Mouse (Mus musculus) erythroblast, embryonic 14.5 days (primary cell): ENCODE measurements around the gene Ankrd6. TPM values are rescaled to one million over a fixed set of nuclear protein-coding genes. Genes with fewer than 3 reads are reported as not detected.
A peak's percentile ranks its signal among the peaks of the same experiment; 100 is the strongest.

Source experiments
- H3K27me3 ChIP-seq: 2 replicates; pipeline ENCODE4 v1.6.1; 2012; ENCODE audit warnings: inconsistent platforms; ENCODE audit not compliant: control insufficient read depth
- H3K36me3 ChIP-seq: 2 replicates; pipeline ENCODE4 v1.6.1; 2012; ENCODE audit warnings: mild to moderate bottlenecking, inconsistent platforms; ENCODE audit not compliant: control insufficient read depth
- H3K4me1 ChIP-seq: 2 replicates; pipeline ENCODE4 v1.6.1; 2012; ENCODE audit warnings: inconsistent platforms; ENCODE audit not compliant: control insufficient read depth
- H3K4me3 ChIP-seq: replicated peaks from 2 replicates; pipeline ENCODE3; 2012; ENCODE audit warnings: moderate library complexity, mild to moderate bottlenecking, inconsistent platforms
- H3K9me3 ChIP-seq: 2 replicates; pipeline ENCODE4 v1.6.1; 2012; ENCODE audit warnings: low read length, inconsistent platforms, mixed read lengths; ENCODE audit not compliant: control insufficient read depth
- GATA1 ChIP-seq: IDR thresholded peaks from 2 replicates; pipeline ENCODE4 v1.6.1; 2012; ENCODE audit warnings: low read length, inconsistent platforms, mixed read lengths
- TAL1 ChIP-seq: IDR thresholded peaks from 3 replicates; pipeline ENCODE4 v1.6.1; 2012; ENCODE audit warnings: low read length, inconsistent platforms, mixed read lengths
- polyA plus RNA-seq: library from polyadenylated mRNA; stranded (reverse); fragments of >175 nt; gene quantifications from 2 replicates; pipeline ENCODE4 v1.2.3, GENCODE M21; 2012

The Ankrd6 gene
- polyA plus RNA-seq, 1 experiment = 0.01 TPM

DNA sequence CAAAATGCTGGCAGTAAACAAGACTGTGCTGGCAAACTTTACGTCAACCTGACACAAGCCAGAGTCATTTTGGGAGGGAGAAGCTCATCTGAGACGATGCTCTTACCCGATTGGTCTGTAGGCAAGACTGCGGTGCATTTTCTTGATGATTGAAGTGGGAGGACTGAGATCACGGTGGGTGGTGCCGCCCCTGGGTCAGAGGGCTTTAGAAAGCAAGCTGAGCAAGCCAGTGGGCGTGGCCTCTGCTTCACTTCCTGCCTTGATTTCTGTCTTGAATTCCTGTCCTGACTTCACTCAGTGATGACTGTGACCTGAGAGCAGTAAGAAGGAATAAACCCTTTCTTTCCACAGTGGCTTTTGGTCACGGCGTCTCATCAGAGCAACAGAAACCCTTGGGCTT lies 18.6 kb downstream of the Ankrd6 start:
- Histone ChIP-seq H3K36me3 (no peaks in the 10 kb centered on the region), H3K9me3 (no peaks in the 10 kb centered on the region), H3K27me3 (peaks cover 2% of the 10 kb centered on the region; the same call in 1 of the 2 replicates), H3K4me3 (no peak overlapping the region), H3K4me1 (no peaks in the 10 kb centered on the region)
- TF ChIP-seq TAL1 = no peak
- no peak for TF ChIP-seq GATA1

DNA sequence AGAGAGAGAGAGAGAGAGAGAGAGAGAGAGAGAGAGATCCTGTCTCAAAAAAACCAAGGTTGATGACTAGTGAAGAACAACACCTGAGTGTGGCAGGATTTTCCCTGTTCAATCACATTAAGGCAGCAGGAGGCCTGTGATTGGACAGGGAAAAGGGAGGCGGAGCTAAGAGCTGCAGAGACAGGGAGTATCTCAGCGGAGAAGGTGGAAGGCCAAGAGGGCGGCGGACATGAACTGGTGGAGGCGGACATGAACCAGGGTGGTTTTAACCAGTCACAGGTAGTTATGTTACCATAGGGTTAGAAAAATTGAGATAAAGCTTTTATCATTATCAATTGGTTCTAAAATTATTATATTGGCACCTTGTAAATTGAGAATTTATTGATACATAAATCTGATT lies 20.9 kb downstream of the Ankrd6 start:
- H3K9me3 ChIP-seq = no peaks in the 10 kb centered on the region
- H3K4me3 ChIP-seq = no peak overlapping the region
- no peaks in the 10 kb centered on the region for H3K36me3 ChIP-seq
- no peaks in the 10 kb centered on the region for H3K27me3 ChIP-seq
- TF ChIP-seq GATA1 (no peak), TAL1 (no peak)
- no peaks in the 10 kb centered on the region for H3K4me1 ChIP-seq

DNA sequence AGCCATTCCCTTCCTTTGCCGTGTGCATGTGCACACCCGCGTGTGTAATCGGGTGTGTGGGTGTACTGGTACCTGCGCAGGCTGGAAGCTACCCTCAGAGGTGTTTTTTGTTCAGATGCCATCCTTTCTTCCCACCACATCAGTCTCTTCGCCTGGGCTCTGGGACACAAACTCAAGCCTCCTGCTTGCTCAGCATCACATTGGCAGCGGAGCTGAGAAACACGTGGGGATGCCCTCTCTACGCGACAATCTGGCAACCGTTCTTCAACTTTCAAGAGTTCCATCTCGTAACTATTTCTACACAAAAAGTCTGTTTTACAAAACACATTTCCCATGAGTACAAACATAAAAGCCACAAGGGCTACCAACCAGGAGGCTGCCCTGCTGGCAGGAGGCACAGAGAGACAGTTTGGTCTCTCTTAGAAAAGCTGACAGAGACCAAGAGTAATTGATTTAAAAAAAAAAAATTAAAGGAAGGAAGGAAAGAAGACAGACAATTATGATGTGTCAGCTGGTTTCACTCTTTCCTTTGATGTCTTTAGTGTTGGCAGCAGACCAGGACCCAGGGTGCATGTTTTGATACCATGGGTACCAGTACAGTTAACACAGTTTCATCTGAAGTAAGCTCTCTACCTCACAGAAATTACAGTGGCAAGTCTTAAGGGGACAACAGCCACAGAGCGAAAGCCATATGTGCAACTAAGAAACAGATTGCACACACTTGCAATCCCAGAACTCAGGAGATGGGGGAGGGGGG lies 21.8 kb downstream of the Ankrd6 start:
- Histone ChIP-seq H3K4me3 (no peak overlapping the region), H3K4me1 (no peaks in the 10 kb centered on the region), H3K9me3 (no peaks in the 10 kb centered on the region), H3K27me3 (peaks cover 3% of the 10 kb centered on the region), H3K36me3 (no peaks in the 10 kb centered on the region)
- TF ChIP-seq TAL1 (no peak), GATA1 (no peak)

DNA sequence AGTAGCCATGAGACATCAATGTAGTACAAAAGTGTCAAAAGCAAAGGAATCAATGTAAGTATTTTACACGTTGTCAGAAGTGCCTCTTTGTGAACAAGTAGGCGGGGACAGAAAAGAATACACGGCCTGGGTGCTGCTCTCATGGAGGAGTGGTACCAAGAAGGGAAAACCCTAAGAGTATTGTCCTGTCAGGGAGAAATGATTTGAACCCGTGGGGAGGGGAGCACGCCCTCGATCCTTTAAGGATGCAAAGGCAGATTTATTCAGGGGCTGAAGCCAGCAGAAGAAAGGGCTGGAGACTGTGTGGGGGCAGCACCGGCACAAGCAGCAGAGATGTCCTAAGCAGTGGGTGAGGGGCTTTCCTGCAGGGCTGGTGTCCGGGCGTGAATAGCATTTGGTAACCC lies 26.7 kb downstream of the Ankrd6 start:
- Histone ChIP-seq H3K4me3 (no peak overlapping the region), H3K4me1 (no peaks in the 10 kb centered on the region), H3K27me3 (peaks cover 24% of the 10 kb centered on the region), H3K36me3 (no peaks in the 10 kb centered on the region), H3K9me3 (no peaks in the 10 kb centered on the region)
- TF ChIP-seq TAL1 (no peak), GATA1 (no peak)

DNA sequence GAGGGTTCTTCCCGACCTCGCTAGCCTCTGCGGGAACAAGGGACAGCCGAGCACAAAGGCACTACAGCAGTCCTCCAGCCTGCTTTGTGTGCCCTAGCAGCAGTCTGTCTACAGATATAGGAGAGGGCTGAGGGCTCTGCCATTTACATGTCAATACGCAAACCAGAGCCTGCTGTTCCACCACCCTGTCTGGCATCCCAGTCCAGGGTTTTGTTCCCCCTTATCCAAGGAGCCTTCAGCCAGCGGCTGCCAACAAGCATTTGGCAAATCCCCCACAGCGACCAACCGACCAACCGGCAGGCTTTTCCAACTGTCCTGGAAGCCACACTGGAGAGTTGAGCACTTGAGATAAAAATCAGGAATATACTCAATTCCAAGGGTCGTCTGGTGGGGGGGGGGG lies 27.2 kb downstream of the Ankrd6 start:
- no peaks in the 10 kb centered on the region for H3K36me3 ChIP-seq
- H3K4me1 ChIP-seq = no peaks in the 10 kb centered on the region
- H3K27me3 ChIP-seq = peaks cover 24% of the 10 kb centered on the region
- no peak for TF ChIP-seq TAL1
- no peak for TF ChIP-seq GATA1
- H3K9me3 ChIP-seq = no peaks in the 10 kb centered on the region
- no peak overlapping the region for H3K4me3 ChIP-seq

DNA sequence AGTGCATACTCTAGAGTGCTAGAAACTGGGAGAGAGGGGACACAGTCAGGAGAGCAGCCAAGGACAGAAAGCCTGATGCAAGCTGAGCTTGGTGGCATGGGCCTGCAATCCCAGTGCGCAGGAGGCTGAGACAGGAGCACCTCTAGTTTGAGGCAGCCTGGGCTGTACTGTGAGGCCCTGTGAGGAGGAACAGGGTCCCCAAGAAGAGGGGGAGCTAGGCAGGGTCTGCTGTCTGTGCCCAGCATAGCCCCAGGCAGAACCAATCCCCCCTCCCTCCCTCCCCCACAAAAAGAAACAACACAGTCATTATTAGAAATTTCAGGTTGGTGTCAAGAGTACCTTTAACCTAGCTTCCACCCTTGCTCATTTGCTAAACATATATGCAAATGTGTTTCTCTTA lies 27.8 kb downstream of the Ankrd6 start:
- TF ChIP-seq TAL1 (no peak), GATA1 (no peak)
- Histone ChIP-seq H3K36me3 (no peaks in the 10 kb centered on the region), H3K4me3 (no peak overlapping the region), H3K9me3 (no peaks in the 10 kb centered on the region), H3K4me1 (peaks cover 3% of the 10 kb centered on the region), H3K27me3 (peaks cover 24% of the 10 kb centered on the region)

DNA sequence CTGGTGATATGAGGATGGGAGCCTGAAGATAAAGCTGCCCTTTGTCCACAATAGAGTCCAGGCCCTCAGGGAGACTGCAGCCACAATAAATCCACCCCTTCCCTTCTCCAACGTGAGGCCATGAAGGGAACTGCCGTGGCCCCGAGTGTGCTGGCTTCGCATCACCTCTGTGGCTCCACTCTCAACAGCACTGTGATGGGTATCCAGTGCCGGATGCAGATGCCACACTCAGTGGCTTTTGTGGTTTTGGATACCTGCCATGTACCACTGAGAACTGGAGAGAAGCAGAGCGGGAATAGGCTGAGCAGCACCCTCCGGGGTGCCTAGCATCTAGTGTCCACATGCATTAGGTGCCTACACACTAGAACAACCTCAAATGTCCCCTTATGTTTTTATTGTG lies 29.8 kb downstream of the Ankrd6 start:
- TF ChIP-seq GATA1 = no peak
- TF ChIP-seq TAL1 = no peak
- Histone ChIP-seq H3K36me3 (no peaks in the 10 kb centered on the region), H3K4me3 (no peak overlapping the region), H3K9me3 (no peaks in the 10 kb centered on the region), H3K4me1 (peaks cover 22% of the 10 kb centered on the region), H3K27me3 (peaks cover 24% of the 10 kb centered on the region)

DNA sequence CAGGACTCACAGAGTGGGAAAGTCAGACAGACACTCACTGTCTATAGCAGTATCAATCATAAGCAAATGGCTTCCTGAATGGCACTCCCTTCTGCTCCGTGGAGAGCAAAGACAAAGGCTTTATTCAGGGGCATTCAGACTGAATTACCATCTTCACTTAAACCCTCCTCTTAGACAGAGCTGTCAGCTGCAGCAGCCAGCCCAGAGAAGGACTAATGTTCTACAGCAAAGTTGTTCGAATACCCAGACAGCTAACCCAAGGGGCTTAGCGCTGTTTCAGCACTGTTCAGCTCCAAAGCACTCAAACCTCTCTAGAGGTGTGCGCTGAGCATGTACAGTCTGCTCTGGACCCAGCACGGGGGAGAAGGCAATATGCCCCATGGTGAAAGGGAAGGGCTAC lies 32.1 kb downstream of the Ankrd6 start:
- no peak for TF ChIP-seq TAL1
- H3K27me3 ChIP-seq = peaks cover 19% of the 10 kb centered on the region
- peaks cover 27% of the 10 kb centered on the region for H3K4me1 ChIP-seq
- H3K4me3 ChIP-seq = no peak overlapping the region
- H3K36me3 ChIP-seq = no peaks in the 10 kb centered on the region
- no peaks in the 10 kb centered on the region for H3K9me3 ChIP-seq

DNA sequence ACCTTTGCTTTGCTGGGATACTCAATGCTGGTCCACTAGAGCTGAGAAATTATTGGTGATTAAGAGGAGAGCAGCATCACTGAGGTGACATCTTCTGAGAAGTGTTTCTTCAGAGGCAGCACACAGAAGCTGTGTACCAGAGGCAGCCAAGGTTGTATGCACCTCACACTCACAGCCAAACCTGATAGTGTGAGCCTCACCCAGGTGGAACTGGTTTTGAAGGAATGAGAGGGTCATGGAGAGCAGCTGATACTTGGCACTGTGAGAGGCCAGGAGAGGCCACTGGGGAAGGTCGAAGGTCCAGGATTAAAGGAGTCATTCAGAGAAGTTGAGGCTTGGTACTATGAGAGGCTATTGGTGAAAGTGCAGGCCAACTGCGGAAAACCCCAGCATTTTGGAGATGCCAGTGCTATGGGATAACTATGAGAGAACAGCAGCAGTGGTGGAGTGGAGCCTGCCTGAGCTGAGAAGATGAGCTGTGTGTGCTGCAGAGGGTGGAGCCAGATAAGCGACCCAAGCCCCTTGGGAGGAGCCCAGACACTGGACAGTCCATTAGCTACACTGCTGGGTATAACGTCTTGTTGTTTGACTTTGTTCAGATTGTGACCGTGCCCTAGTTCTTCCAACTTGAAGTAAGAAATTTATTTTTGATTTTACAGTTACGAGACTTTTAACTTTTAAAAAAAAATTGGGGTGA lies 33.8 kb downstream of the Ankrd6 start:
- Histone ChIP-seq H3K27me3 (peaks cover 5% of the 10 kb centered on the region), H3K4me3 (no peak overlapping the region), H3K9me3 (no peaks in the 10 kb centered on the region), H3K4me1 (peaks cover 32% of the 10 kb centered on the region), H3K36me3 (no peaks in the 10 kb centered on the region)
- TF ChIP-seq TAL1 (peak; percentile 34; the same call in 1 of the 3 replicates), GATA1 (peak; percentile 19; the same call in 1 of the 2 replicates)
